ENCODE assay signal across 21 mouse cellular contexts in genomic region chr10:18366697-18367096, GRCm38 (mm10). TPM values are rescaled to one million over a fixed set of nuclear protein-coding genes. Genes with fewer than 3 reads are reported as not detected.
DNase-seq lines count a peak whose midpoint lies in the region; ATAC-seq and TF ChIP-seq lines count a peak whose summit lies in the region.
"Had no signal": no experiment of that assay in that cellular context is flagged by ENCODE, and none has a peak within 500 bp of the region (broad histone marks: within the 10 kb centered on the region; RNA-seq: fewer than 3 reads in every experiment).

No protein-coding gene starts in this region.

- DNase-seq in cerebellum, adult 9-11 months, result peak; percentile 28
- DNase-seq in cerebellum, postnatal 36 days, result no peak
- DNase-seq in frontal cortex, postnatal 14 days (ENCODE audit: low spot score in 2 of 2), result no peak
- peak in 1 of 2 experiments; percentile 26 for DNase-seq in layer of hippocampus, adult 2 months (ENCODE audit: low spot score in 2 of 2)
- DNase-seq in layer of hippocampus, postnatal 10 days (ENCODE audit: low spot score in 2 of 2), result no peak
- peak; percentile 31 for DNase-seq in brain, adult 2 months (ENCODE audit: low read depth, low spot score)
- DNase-seq in c-Kit-positive CD71-positive TER-119-positive erythroid progenitor cells, embryonic 14.5 days (ENCODE audit: low spot score), result no peak
- DNase-seq: adrenal gland, postnatal 10 days; gastrocnemius, postnatal 25 days; heart, adult 2 months; heart, postnatal 36 days; kidney, postnatal 4 days; lung, adult 2 months; midbrain, embryonic 14.5 days; thymus, postnatal 14 days had no signal

- H3K27ac ChIP-seq in layer of hippocampus, adult 2 months, result peak overlapping the region; percentile 47
- H3K27ac ChIP-seq: heart, adult 2 months; limb, embryonic 10.5 days; liver, embryonic 12.5 days had no signal

- no peak for TF ChIP-seq CTCF in layer of hippocampus, adult 2 months (conservative IDR thresholded peaks at IDR 0.05)

- peak; percentile 81 for ATAC-seq in frontal cortex, adult (ENCODE audit: low TSS enrichment)
- ATAC-seq: activated CD4-positive, CD25-positive, alpha-beta regulatory T cell, adult 4 months; inflammation-experienced regulatory T-cells, adult 6 months; liver, embryonic 12.5 days had no signal

- no peak overlapping the region; the same call in 1 of the 2 replicates for H3K4me3 ChIP-seq in layer of hippocampus, adult 2 months
- H3K4me3 ChIP-seq: heart, adult 2 months; limb, embryonic 10.5 days; liver, embryonic 12.5 days; megakaryocyte, embryonic 14.5 days had no signal

RNA-seq across cellular contexts. Expression of gene Nhsl1, which starts 47.9 kb away (rescaled TPM):
- 10 to 100 TPM; 47.5 to 51.6 TPM for total RNA-seq in layer of hippocampus, adult 2 months (2021)
- 10 to 100 TPM; 62.0 to 66.6 TPM for total RNA-seq in layer of hippocampus, postnatal 10 days (2021)

Comparison
In these comparisons a context has a peak if more than half of its experiments do, and no peak if none do; other contexts are left out.
1. DNase-seq: peak in cerebellum, adult 9-11 months (single experiment) and brain, adult 2 months (single experiment); none in cerebellum, postnatal 36 days (0 of 2), frontal cortex, postnatal 14 days (0 of 2), layer of hippocampus, postnatal 10 days (0 of 2) and c-Kit-positive CD71-positive TER-119-positive erythroid progenitor cells, embryonic 14.5 days (single experiment).